Mouse (Mus musculus): ENCODE data around the gene Pld6. TPM values are rescaled to one million over a fixed set of nuclear protein-coding genes. Genes with fewer than 3 reads are reported as not detected.

The Pld6 gene
- polyA plus RNA-seq, 1 experiment from 2014 or later, result 5.0 TPM

GRCm38 (mm10) chr11:59808170-59808960 is 20.9 kb upstream of the Pld6 start:
- no peak for ATAC-seq (ENCODE audit: low FRiP score)
- peak overlapping the region; percentile 86 for H3K4me3 ChIP-seq
- H3K9me3 ChIP-seq, result no peaks in the 10 kb centered on the region
- peak overlapping the region; percentile 89 for H3K4me2 ChIP-seq
- peaks cover 43% of the 10 kb centered on the region for H3K36me3 ChIP-seq
- H3K9ac ChIP-seq, result peak overlapping the region; percentile 90
- WGBS, result 73% methylated on average over 14 of the region's 14 CpGs
- no peaks in the 10 kb centered on the region for H3K27me3 ChIP-seq
- H3K4me1 ChIP-seq (replicated peaks), result peaks cover 27% of the 10 kb centered on the region
- H3K27ac ChIP-seq, result no peak overlapping the region

- no peak overlapping the region for H3K4me2 ChIP-seq
- no peak for ATAC-seq (ENCODE audit: low FRiP score)
- no peak overlapping the region for H3K27ac ChIP-seq
- H3K27me3 ChIP-seq, result no peaks in the 10 kb centered on the region
- H3K4me3 ChIP-seq, result no peak overlapping the region
- no peak overlapping the region for H3K9ac ChIP-seq
- peaks cover 22% of the 10 kb centered on the region for H3K4me1 ChIP-seq (replicated peaks)
- peaks cover 70% of the 10 kb centered on the region for H3K36me3 ChIP-seq
- 95% methylated on average over 2 of the region's 2 CpGs for WGBS
- H3K9me3 ChIP-seq, result no peaks in the 10 kb centered on the region
These were observed 18.2 kb upstream of the Pld6 start for GRCm38 (mm10) chr11:59805656-59806055.

GRCm38 (mm10) chr11:59805256-59805655 is 17.8 kb upstream of the Pld6 start:
- Histone ChIP-seq H3K4me3 (no peak overlapping the region), H3K36me3 (peaks cover 74% of the 10 kb centered on the region), H3K27me3 (no peaks in the 10 kb centered on the region), H3K9ac (no peak overlapping the region), H3K4me2 (no peak overlapping the region), H3K9me3 (no peaks in the 10 kb centered on the region), H3K27ac (no peak overlapping the region), H3K4me1 (replicated peaks) (peaks cover 22% of the 10 kb centered on the region)
- ATAC-seq (ENCODE audit: low FRiP score), result no peak
- 100% methylated on average over 1 of the region's 1 CpGs for WGBS

GRCm38 (mm10) chr11:59804409-59805110 is 17.1 kb upstream of the Pld6 start:
- no peak for ATAC-seq (ENCODE audit: low FRiP score)
- H3K36me3 ChIP-seq, result peaks cover 81% of the 10 kb centered on the region
- 95% methylated on average over 22 of the region's 22 CpGs for WGBS

GRCm38 (mm10) chr11:59803516-59803915 is 16.1 kb upstream of the Pld6 start:
- H3K27ac ChIP-seq, result no peak overlapping the region
- H3K9me3 ChIP-seq, result no peaks in the 10 kb centered on the region
- no peak for ATAC-seq (ENCODE audit: low FRiP score)
- no peak overlapping the region for H3K4me3 ChIP-seq
- peaks cover 92% of the 10 kb centered on the region for H3K36me3 ChIP-seq
- H3K4me1 ChIP-seq (replicated peaks), result peaks cover 15% of the 10 kb centered on the region
- H3K4me2 ChIP-seq, result no peak overlapping the region
- no peak overlapping the region for H3K9ac ChIP-seq
- WGBS, result 92% methylated on average over 14 of the region's 14 CpGs
- no peaks in the 10 kb centered on the region for H3K27me3 ChIP-seq

More at GRCm38 (mm10) chr11:59804409-59805110, 17.1 kb upstream of the Pld6 start:
- Histone ChIP-seq H3K27me3 (no peaks in the 10 kb centered on the region), H3K4me3 (no peak overlapping the region), H3K9me3 (no peaks in the 10 kb centered on the region), H3K27ac (no peak overlapping the region), H3K9ac (no peak overlapping the region), H3K4me1 (replicated peaks) (peaks cover 22% of the 10 kb centered on the region), H3K4me2 (no peak overlapping the region)

GRCm38 (mm10) chr11:59801881-59802280 is 14.4 kb upstream of the Pld6 start:
- H3K9ac ChIP-seq, result no peak overlapping the region
- ATAC-seq (ENCODE audit: low FRiP score), result no peak
- H3K27ac ChIP-seq, result no peak overlapping the region
- no peaks in the 10 kb centered on the region for H3K27me3 ChIP-seq
- H3K4me1 ChIP-seq (replicated peaks), result no peaks in the 10 kb centered on the region
- H3K4me2 ChIP-seq, result no peak overlapping the region
- no peaks in the 10 kb centered on the region for H3K9me3 ChIP-seq
- H3K4me3 ChIP-seq, result no peak overlapping the region
- 95% methylated on average over 8 of the region's 8 CpGs for WGBS
- peaks cover 99% of the 10 kb centered on the region for H3K36me3 ChIP-seq

GRCm38 (mm10) chr11:59800412-59800811 is 13.0 kb upstream of the Pld6 start:
- ATAC-seq (ENCODE audit: low FRiP score), result no peak
- Histone ChIP-seq H3K9ac (no peak overlapping the region), H3K36me3 (peaks cover 99% of the 10 kb centered on the region), H3K4me2 (no peak overlapping the region), H3K4me1 (replicated peaks) (no peaks in the 10 kb centered on the region), H3K4me3 (no peak overlapping the region), H3K27ac (no peak overlapping the region), H3K27me3 (no peaks in the 10 kb centered on the region), H3K9me3 (no peaks in the 10 kb centered on the region)
- 96% methylated on average over 10 of the region's 10 CpGs for WGBS

GRCm38 (mm10) chr11:59793390-59793789 is 5.9 kb upstream of the Pld6 start:
- Histone ChIP-seq H3K27ac (no peak overlapping the region), H3K9ac (no peak overlapping the region), H3K27me3 (peaks cover 8% of the 10 kb centered on the region), H3K36me3 (peaks cover 75% of the 10 kb centered on the region), H3K4me3 (no peak overlapping the region), H3K4me1 (replicated peaks) (no peaks in the 10 kb centered on the region), H3K9me3 (no peaks in the 10 kb centered on the region), H3K4me2 (no peak overlapping the region)
- no peak for ATAC-seq (ENCODE audit: low FRiP score)
- 95% methylated on average over 6 of the region's 6 CpGs for WGBS

- 97% methylated on average over 1 of the region's 1 CpGs for WGBS
- no peak overlapping the region for H3K27ac ChIP-seq
- peaks cover 37% of the 10 kb centered on the region for H3K27me3 ChIP-seq
- no peaks in the 10 kb centered on the region for H3K9me3 ChIP-seq
- H3K4me1 ChIP-seq (replicated peaks), result peaks cover 15% of the 10 kb centered on the region
- no peak overlapping the region for H3K9ac ChIP-seq
- H3K36me3 ChIP-seq, result peaks cover 34% of the 10 kb centered on the region
- ATAC-seq (ENCODE audit: low FRiP score), result no peak
- H3K4me3 ChIP-seq, result no peak overlapping the region
- H3K4me2 ChIP-seq, result no peak overlapping the region
These were observed 1.9 kb upstream of the Pld6 start for GRCm38 (mm10) chr11:59789311-59789710.

- H3K4me3 ChIP-seq, result peak overlapping the region; percentile 47
- 0 out of 2 replicates have a peak, but pooled peaks have one; percentile 29 for ATAC-seq (ENCODE audit: low FRiP score)
- 55% methylated on average over 15 of the region's 15 CpGs for WGBS
- peak overlapping the region; percentile 91 for H3K4me2 ChIP-seq
- H3K36me3 ChIP-seq, result peaks cover 7% of the 10 kb centered on the region
- peaks cover 15% of the 10 kb centered on the region for H3K4me1 ChIP-seq (replicated peaks)
- H3K27ac ChIP-seq, result no peak overlapping the region
- H3K27me3 ChIP-seq, result peaks cover 38% of the 10 kb centered on the region
- H3K9me3 ChIP-seq, result no peaks in the 10 kb centered on the region
- H3K9ac ChIP-seq, result peak overlapping the region; percentile 72
These were observed 824 bp downstream of the Pld6 start for GRCm38 (mm10) chr11:59786444-59787198.

- 93% methylated on average over 6 of the region's 6 CpGs for WGBS
These were observed 3.9 kb downstream of the Pld6 start for GRCm38 (mm10) chr11:59783591-59783990.

GRCm38 (mm10) chr11:59782091-59782590 is 5.3 kb downstream of the Pld6 start:
- 72% methylated on average over 7 of the region's 7 CpGs for WGBS
- Histone ChIP-seq H3K4me3 (no peak overlapping the region), H3K36me3 (peaks cover 20% of the 10 kb centered on the region), H3K4me1 (replicated peaks) (peaks cover 9% of the 10 kb centered on the region), H3K27ac (no peak overlapping the region), H3K27me3 (peaks cover 20% of the 10 kb centered on the region), H3K9ac (no peak overlapping the region), H3K4me2 (no peak overlapping the region), H3K9me3 (no peaks in the 10 kb centered on the region)
- ATAC-seq (ENCODE audit: low FRiP score), result no peak

More at GRCm38 (mm10) chr11:59783591-59783990, 3.9 kb downstream of the Pld6 start:
- no peak for ATAC-seq (ENCODE audit: low FRiP score)
- H3K27me3 ChIP-seq, result peaks cover 32% of the 10 kb centered on the region
- no peak overlapping the region for H3K4me2 ChIP-seq
- H3K4me3 ChIP-seq, result no peak overlapping the region
- no peak overlapping the region for H3K27ac ChIP-seq
- H3K9ac ChIP-seq, result no peak overlapping the region
- peaks cover 6% of the 10 kb centered on the region for H3K36me3 ChIP-seq
- no peaks in the 10 kb centered on the region for H3K9me3 ChIP-seq
- H3K4me1 ChIP-seq (replicated peaks), result peaks cover 15% of the 10 kb centered on the region
